Mouse (Mus musculus) embryonic facial prominence, embryonic 14.5 days (tissue): Measurements from ENCODE around the gene S100a7a. TPM values are rescaled to one million over a fixed set of nuclear protein-coding genes. Genes with fewer than 3 reads are reported as not detected.

Experiments used
- ATAC-seq: fragments of 200-750 bp; cut with Nextera tagmentation; 2 replicates; pipeline ENCODE4 v1.8.0; 2017; ENCODE audit warnings: low read depth, moderate number of reproducible peaks, moderate TSS enrichment
- DNase-seq: peaks from one replicate; pipeline ENCODE4 v3.0.0-alpha.2; 2015; ENCODE audit warnings: low spot score
- H3K27ac ChIP-seq: fragments of 300-500 bp; sonication (generic); replicated peaks from 2 replicates; pipeline ENCODE4 v1.5.1; 2014; ENCODE audit warnings: low read depth, mild to moderate bottlenecking, low read length, moderate library complexity
- H3K27me3 ChIP-seq: fragments of 300-500 bp; sonication (generic); replicated peaks from 2 replicates; pipeline ENCODE4 v1.6.1; 2014; ENCODE audit warnings: low read length; ENCODE audit not compliant: control insufficient read depth, insufficient read depth
- H3K36me3 ChIP-seq: fragments of 300-500 bp; sonication (generic); 2 replicates; pipeline ENCODE4 v1.6.1; 2014; ENCODE audit warnings: low read length, mixed read lengths; ENCODE audit not compliant: control insufficient read depth, insufficient read depth
- H3K4me1 ChIP-seq: fragments of 300-500 bp; sonication (generic); 2 replicates; pipeline ENCODE4 v1.6.1; 2014; ENCODE audit warnings: antibody characterized with exemption, low read length; ENCODE audit not compliant: control insufficient read depth, insufficient read depth
- H3K4me2 ChIP-seq: fragments of 300-500 bp; sonication (generic); 2 replicates; pipeline ENCODE4 v1.6.1; 2014; ENCODE audit warnings: low read depth, mild to moderate bottlenecking, low read length, moderate library complexity, mixed read lengths
- H3K4me3 ChIP-seq: fragments of 300-500 bp; sonication (generic); 2 replicates; pipeline ENCODE4 v1.5.1; 2014; ENCODE audit warnings: low read depth, mild to moderate bottlenecking, low read length
- H3K9ac ChIP-seq: fragments of 300-500 bp; sonication (generic); 2 replicates; pipeline ENCODE4 v1.6.1; 2014; ENCODE audit warnings: low read depth, mild to moderate bottlenecking, low read length, moderate library complexity, mixed read lengths
- H3K9me3 ChIP-seq: fragments of 300-500 bp; sonication (generic); 2 replicates; pipeline ENCODE4 v1.6.1; 2016; ENCODE audit warnings: low read length; ENCODE audit not compliant: control insufficient read depth
- WGBS: fragments of 180-500 bp; shearing (Covaris S2); extraction: QIAGEN DNeasy Blood & Tissue Kit; methylation state at CpG from one replicate; pipeline ENCODE4 v1.1.7; 2014; 5-methylcytosine and 5-hydroxymethylcytosine counted together
- polyA plus RNA-seq: library from polyadenylated mRNA; unstranded; fragments of >200 nt; fragmentation: Nextera tagmentation; extraction: Ambion mirVana; gene quantifications from 2 replicates; pipeline ENCODE4 v1.2.1, GENCODE M21; 2014

S100a7a gene
- polyA plus RNA-seq, 1 experiment from 2014 or later, result 0.84 TPM

- Histone ChIP-seq H3K9ac (no peak overlapping the region), H3K36me3 (no peaks in the 10 kb centered on the region), H3K9me3 (no peaks in the 10 kb centered on the region), H3K4me3 (no peak overlapping the region), H3K27ac (no peak overlapping the region), H3K27me3 (no peaks in the 10 kb centered on the region), H3K4me2 (no peak overlapping the region), H3K4me1 (no peaks in the 10 kb centered on the region)
- DNase-seq (no peak), ATAC-seq (no peak)
- WGBS, result 67% methylated on average over 1 of the region's 1 CpGs
These were observed 15.1 kb upstream of the S100a7a start for GRCm38 (mm10) chr3:90638511-90639275.

- Histone ChIP-seq H3K4me3 (no peak overlapping the region), H3K4me2 (no peak overlapping the region), H3K4me1 (no peaks in the 10 kb centered on the region), H3K9me3 (no peaks in the 10 kb centered on the region), H3K9ac (no peak overlapping the region), H3K36me3 (no peaks in the 10 kb centered on the region), H3K27me3 (no peaks in the 10 kb centered on the region), H3K27ac (no peak overlapping the region)
- 50% methylated on average over 7 of the region's 7 CpGs for WGBS
- ATAC-seq, result no peak
- no peak for DNase-seq
These were observed 14.2 kb upstream of the S100a7a start for GRCm38 (mm10) chr3:90639511-90640154.

GRCm38 (mm10) chr3:90640981-90641380 is 12.8 kb upstream of the S100a7a start:
- no peak for DNase-seq
- no peaks in the 10 kb centered on the region for H3K4me1 ChIP-seq
- H3K4me2 ChIP-seq, result no peak overlapping the region
- H3K9me3 ChIP-seq, result no peaks in the 10 kb centered on the region
- WGBS, result 76% methylated on average over 7 of the region's 7 CpGs
- H3K4me3 ChIP-seq, result no peak overlapping the region
- H3K27ac ChIP-seq, result no peak overlapping the region
- H3K36me3 ChIP-seq, result no peaks in the 10 kb centered on the region
- ATAC-seq, result no peak
- no peaks in the 10 kb centered on the region for H3K27me3 ChIP-seq
- no peak overlapping the region for H3K9ac ChIP-seq

GRCm38 (mm10) chr3:90644220-90644619 is 9.6 kb upstream of the S100a7a start:
- WGBS, result 46% methylated on average over 3 of the region's 3 CpGs
- no peak overlapping the region for H3K4me2 ChIP-seq
- H3K4me3 ChIP-seq, result no peak overlapping the region
- no peak for DNase-seq
- no peak overlapping the region for H3K27ac ChIP-seq
- no peaks in the 10 kb centered on the region for H3K27me3 ChIP-seq
- no peak for ATAC-seq
- H3K4me1 ChIP-seq, result no peaks in the 10 kb centered on the region
- H3K9ac ChIP-seq, result no peak overlapping the region
- no peaks in the 10 kb centered on the region for H3K9me3 ChIP-seq
- no peaks in the 10 kb centered on the region for H3K36me3 ChIP-seq

- H3K9ac ChIP-seq, result no peak overlapping the region
- H3K36me3 ChIP-seq, result no peaks in the 10 kb centered on the region
- no peaks in the 10 kb centered on the region for H3K4me1 ChIP-seq
- WGBS, result 70% methylated on average over 1 of the region's 1 CpGs
- ATAC-seq (no peak), DNase-seq (no peak)
- H3K4me3 ChIP-seq, result no peak overlapping the region
- no peak overlapping the region for H3K4me2 ChIP-seq
- no peaks in the 10 kb centered on the region for H3K9me3 ChIP-seq
- no peaks in the 10 kb centered on the region for H3K27me3 ChIP-seq
- no peak overlapping the region for H3K27ac ChIP-seq
These were observed 6.5 kb upstream of the S100a7a start for GRCm38 (mm10) chr3:90647291-90647690.

GRCm38 (mm10) chr3:90648981-90649380 is 4.8 kb upstream of the S100a7a start:
- Histone ChIP-seq H3K27me3 (no peaks in the 10 kb centered on the region), H3K36me3 (no peaks in the 10 kb centered on the region), H3K4me1 (no peaks in the 10 kb centered on the region), H3K27ac (no peak overlapping the region), H3K9ac (no peak overlapping the region), H3K9me3 (no peaks in the 10 kb centered on the region), H3K4me3 (no peak overlapping the region), H3K4me2 (no peak overlapping the region)
- ATAC-seq (no peak), DNase-seq (no peak)

- no peak overlapping the region for H3K4me3 ChIP-seq
- no peaks in the 10 kb centered on the region for H3K4me1 ChIP-seq
- no peak overlapping the region for H3K9ac ChIP-seq
- H3K9me3 ChIP-seq, result no peaks in the 10 kb centered on the region
- H3K27me3 ChIP-seq, result no peaks in the 10 kb centered on the region
- H3K4me2 ChIP-seq, result no peak overlapping the region
- ATAC-seq (no peak), DNase-seq (no peak)
- no peaks in the 10 kb centered on the region for H3K36me3 ChIP-seq
- WGBS, result 90% methylated on average over 2 of the region's 2 CpGs
- H3K27ac ChIP-seq, result no peak overlapping the region
These were observed 4.0 kb upstream of the S100a7a start for GRCm38 (mm10) chr3:90649832-90650231.

- Histone ChIP-seq H3K9me3 (no peaks in the 10 kb centered on the region), H3K4me2 (no peak overlapping the region), H3K27ac (no peak overlapping the region), H3K4me3 (no peak overlapping the region), H3K4me1 (no peaks in the 10 kb centered on the region), H3K36me3 (no peaks in the 10 kb centered on the region), H3K27me3 (no peaks in the 10 kb centered on the region), H3K9ac (no peak overlapping the region)
- ATAC-seq, result peak; percentile 86
- peak; percentile 89 for DNase-seq
- WGBS, result 36% methylated on average over 5 of the region's 5 CpGs
These were observed 824 bp upstream of the S100a7a start for GRCm38 (mm10) chr3:90652878-90653508.
